Mouse (Mus musculus) frontal cortex, postnatal 25 days (tissue): ENCODE measurements around the gene Fntb.

Source experiments
- DNase-seq, 2 experiments: peaks; one replicate each; pipeline ENCODE4 v3.0.0; 2022; ENCODE audit warnings: low spot score in 2 of 2

The Fntb gene

DNA sequence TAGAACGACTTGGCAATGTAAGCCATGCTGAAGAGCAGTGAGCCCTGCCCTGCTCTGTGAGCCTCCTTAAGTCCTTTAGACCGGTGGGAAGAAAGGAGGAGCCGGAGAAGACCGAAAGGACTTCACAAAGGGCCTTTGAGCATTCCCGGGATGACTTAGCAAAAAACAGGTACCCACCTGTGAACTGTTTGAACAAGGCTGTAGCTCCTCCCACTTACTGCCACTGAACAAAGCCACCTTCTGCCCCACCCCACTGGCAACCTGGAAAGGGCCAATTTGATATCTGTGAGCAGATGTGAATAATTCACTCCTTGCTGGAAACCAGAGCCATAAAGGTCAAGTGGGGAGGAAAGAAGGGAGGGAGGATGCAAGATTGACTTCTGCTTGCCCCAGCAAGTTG is 30.0 kb downstream of the Fntb start, which contains the start of gene Gpx2:
TSS of gene Gpx2 (minus strand) at position 205 of the 400 bp plus-strand sequence.
- DNase-seq, result no peak

DNA sequence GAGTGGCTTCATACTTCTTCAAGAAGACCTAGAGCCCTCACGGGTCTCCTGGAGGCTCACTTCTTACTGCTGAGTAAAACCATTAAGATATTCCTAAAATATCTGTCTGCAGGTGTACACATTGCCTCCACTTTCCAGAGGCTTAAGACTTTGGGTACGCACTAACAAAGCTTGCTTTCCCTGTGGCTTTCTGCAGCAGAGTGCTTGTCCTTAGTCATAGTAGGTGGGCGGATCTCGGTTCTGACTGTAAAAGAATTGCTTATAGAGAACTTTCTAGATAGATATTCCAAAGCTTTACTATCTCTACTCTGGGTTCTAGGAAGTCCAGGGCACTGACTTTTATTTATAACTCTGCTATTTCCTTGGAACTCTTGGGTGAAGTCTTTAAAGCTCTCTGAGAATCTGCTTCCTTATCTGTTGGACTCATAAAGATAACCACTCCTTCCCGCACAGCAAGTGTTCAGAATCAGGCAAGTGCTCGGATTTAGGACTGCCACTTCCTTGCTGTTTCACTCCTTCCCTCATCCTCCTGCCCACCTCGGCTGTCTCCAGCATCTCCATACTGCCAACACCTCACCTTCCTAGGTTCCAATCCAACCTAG is 31.6 kb downstream of the Fntb start:
- DNase-seq, result no peak

DNA sequence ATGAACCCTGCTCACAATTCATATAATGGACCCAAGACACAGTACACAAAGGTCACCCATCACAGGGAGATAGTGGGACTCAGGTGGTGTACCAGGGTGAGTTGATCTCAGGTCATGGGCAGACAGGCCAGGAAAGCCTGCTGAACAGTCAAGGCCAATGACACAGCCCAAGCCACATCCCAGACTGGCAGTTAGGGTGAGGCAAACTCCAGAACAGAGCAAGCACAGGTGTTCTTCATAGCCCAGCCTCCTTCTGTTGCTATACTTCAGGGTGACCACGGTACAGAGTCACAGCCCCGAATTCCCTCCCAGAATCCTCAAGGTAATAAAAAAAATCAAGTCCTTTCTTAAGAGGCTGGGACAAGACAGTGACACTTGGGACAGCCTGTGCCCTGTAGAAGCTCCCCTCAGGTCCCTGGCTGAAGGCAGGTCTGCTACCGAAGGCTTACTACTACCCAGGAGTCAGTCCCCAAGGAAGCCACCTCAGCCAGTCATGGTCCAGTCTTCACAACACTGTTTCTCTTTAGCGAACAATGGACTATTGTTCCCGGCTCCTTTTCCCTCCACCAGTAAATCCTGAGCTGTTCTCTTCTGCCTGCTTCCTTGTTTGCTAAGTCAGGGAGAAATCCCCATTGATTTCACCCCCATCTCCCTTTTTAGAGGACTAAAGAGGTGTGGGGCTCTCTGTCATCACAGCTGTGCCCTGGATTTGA is 32.8 kb downstream of the Fntb start:
- DNase-seq, result no peak

DNA sequence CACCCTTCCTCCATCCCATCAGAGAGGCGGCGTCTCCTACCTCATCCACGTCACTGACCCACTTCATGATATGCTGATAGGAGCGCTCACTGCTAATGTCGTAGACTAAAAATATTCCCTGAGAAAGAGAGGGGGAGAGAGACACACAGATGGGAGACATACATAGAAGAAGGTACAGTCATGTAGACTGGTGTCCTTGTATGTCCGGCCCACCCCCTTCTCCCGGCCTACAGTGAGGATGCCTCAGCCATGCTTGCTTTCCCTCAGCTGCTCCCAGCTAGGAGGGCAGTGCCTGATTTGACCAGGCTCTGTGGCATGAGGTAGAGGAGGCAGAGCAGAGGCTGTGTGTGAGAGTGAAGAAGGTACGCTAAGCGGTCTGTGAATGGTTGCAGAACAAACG is 37.6 kb downstream of the Fntb start:
- DNase-seq, result no peak

DNA sequence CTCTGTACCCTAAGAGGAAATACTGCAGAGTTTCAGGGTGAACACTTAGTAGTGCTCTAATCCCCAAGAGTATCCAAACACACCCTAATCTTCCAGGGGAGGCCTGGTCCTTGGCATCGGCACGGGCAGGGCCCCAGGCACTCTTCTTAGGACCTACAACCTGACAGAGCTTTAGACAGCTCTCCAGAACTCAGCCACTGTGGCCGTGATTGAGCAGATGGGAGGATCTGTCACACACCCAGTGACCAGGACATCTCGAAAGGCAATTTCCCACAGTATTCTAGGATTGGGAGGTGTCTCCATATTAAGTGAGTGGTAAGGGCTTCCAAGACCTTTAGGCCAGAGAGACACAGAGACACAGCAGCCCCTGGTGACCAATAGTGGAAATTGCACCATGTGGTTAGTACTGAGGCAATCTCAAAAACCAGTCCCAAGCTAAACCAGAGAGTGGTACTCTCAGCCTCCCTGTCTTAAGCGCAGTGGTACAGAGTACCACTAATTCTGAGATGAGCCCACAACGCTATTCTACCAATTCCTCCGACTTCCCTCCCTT is 38.4 kb downstream of the Fntb start:
- no peak for DNase-seq

DNA sequence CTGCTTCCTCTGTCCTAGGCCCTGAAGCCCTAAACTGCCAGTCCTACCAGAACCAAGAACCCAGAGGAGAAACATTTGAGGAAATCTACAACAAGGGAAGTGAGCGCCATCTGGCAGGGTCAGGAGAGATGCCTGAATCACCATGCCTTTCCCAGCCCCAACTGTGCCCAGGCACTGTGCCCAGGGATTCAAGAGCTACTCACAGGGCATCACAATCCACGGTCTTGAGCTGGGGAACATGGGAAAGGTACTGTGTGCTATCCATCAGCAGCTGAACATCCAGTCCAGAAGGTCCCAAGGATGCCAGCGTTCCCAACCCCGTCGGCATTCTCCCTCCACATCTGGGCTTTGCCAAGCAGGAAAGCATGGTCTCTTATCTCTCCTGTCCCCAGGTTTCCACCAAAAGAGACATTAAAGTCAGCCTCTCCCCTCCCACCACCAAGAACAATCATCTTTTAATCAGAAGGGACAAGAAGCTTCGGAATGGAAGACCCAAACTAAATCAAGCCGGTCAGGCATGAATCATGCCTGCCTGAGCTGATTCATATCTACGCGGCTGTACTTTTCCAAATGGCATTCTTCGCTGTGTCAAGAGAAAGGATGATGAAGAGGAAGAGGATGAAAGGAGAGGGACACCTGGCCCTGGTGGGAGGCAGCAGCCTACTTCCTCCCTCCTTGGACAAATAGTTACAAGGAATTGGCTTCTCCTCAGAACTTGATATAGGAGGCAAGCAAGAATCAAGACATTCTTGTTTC is 39.8 kb downstream of the Fntb start:
- no peak for DNase-seq

DNA sequence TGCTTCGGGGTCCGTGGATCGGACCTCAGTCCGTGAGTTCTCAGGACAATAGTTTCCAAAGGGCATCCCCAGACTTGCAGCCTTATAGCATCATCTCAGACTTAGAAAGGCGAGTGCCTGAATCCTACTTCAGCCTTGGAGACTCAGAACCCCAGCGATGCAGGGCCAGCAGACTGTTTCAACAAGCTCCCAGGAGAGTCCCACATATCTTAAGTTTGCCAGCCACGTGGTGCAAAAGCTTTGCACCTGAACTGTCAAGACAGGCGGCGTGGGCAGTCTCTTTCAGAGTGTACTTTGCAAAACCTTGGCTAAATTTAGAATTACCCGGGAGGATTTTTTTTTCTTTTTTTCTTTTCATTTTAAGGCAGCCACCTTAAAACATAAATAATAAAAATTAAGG is 42.4 kb downstream of the Fntb start:
- DNase-seq, result no peak

DNA sequence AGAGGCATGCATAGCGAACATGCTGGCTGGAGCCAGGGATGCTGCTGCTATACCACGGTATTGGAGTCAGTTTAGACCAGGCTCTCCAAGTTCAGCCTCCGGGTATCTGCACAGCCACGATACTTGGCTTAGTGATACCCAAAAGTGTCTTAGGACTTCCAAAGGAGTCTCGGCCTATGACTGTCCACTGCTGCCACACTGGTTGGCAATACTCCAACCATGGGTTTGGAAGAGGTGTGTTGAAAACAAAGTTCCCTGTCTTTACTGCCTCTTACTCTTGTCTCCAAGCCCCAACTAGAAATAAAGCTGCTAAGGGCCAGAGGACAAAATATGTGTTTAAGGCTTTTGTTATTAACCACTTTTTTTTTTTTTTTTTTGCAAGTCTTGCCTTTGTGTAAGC is 45.1 kb downstream of the Fntb start:
- no peak for DNase-seq

DNA sequence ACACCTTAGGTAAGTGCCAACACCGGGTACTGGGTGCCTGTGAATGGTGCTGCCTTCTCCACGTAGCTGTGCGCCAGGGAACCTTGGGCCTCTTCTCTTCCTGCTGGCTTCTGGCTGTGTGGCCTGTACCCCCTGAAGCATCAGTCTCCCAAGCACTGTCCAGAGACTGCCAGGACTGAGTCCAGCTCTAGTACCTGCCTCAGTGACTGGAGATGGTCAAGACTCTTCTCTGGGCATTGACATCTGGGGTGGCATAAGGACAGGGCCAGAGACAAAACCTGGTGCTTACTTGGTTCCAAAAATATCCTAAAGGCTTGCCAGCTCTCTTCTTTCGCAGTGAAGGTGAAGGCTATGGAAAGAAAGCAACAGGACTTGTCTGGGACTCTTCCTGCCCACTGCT is 45.6 kb downstream of the Fntb start:
- DNase-seq, result no peak

DNA sequence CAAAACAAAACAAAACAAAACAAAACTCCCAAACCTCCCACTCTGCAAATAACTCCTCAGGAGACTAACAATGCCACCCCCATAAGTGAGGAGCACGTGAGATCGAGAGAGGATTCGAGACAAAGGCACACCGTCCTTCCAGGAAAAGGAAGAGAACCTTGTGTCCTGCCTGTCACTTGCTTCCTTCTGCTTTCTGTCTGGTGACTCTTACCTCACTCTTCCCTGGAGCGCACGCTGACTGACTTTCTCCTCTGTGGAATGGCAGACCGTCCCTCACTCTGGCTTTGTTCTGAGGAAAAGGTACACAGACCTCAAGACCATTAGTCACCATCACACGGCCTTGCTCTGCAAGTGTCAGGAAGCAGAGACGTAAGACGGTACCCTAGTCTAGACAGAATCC is 48.2 kb downstream of the Fntb start:
- DNase-seq, result no peak

DNA sequence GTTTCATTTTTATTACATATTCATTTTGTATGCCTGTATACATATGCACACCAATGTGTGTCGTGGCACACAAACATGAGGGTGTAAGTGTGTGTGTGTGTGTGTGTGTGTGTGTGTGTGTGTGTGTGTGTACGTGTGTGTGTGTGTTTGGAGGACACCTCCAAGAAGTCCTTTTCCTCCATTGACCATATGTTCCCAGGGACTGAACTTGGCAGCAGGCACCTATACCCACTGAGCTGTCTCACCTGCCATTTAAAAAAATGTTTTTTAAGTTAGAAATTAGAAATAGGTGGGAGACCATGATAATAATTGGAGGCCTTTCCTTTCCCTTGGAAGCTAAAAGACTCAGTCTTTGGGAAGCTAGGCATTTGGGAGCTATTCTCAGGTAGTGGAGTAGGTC is 48.7 kb downstream of the Fntb start:
- DNase-seq, result no peak

DNA sequence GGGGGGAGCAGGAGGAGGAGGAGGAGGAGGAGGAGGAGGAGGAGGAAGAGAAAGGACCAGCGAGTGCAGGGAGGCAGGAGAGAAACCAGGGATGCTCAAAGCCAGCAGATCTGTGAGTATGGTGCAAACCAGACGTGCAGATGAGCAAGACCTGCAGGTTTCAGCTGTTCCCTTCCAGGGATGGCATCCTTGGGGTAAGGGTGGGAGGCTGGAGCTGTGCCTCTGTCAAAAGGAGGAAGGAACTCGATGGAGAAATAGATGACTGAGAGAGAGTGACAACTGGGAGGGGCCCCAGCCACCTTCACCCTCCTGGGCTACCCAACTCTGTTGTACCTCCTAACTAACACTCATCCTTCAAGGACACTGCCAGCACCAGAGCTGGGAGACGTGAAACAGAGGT is 51.3 kb downstream of the Fntb start:
- no peak for DNase-seq

DNA sequence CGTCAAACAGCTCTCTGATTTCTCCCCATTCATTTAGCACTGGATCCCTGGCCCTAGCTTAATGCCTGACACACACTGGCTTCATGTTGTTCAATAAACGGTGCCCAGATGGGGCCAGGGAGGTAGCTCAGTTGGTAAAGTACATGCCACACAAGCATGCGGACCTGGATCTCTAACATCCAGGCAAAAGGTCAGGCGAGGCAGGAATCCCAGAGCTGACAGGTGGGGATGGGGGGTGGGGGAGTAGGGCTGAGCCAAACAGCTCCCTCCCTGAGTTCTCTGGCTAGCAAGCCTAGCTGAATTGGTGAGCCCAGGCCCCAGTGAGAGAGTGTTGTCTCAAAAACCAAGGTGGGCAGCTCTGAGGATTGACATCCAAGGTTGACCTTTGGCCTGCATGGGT is 51.8 kb downstream of the Fntb start:
- no peak for DNase-seq

DNA sequence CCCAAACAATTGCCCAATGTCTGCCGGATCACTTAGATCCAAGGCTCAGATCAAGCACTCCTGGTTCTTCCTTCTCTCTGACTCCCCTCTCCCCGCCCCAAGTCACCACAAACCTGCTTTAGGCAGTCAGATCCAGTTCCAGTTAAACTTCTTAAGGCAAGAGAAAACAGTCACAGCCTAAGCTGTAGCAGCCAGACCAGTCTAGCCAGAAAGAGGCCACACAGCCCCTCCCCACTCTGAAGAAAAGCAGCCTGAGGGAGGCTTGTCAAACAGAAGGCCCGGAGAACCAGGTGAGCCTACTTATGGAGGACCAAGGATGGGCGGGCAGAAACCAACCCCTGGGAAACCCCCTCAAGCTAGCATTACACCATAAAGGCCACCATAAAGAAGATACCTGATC is 52.7 kb downstream of the Fntb start:
- no peak for DNase-seq

DNA sequence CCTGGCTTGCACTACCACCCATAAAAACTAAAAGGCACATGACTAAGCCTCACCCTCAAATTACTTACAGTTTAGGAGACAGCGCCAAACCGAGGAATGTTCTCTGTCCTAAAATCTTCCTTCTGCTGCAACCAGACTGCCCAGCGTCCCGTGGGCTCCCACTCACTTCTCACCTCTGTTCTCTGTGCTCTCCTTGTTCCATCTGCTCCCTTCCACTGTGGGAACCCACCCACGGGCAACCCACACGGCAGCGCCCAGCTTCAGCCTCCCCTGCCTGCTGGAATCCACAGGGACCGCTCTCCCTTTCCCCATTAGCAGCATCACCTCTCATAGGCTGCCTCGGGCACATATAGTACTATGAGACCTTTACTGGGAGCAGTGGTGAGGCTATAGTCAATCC is 53.5 kb downstream of the Fntb start:
- DNase-seq, result peak in 1 of 2 experiments; percentile 60

DNA sequence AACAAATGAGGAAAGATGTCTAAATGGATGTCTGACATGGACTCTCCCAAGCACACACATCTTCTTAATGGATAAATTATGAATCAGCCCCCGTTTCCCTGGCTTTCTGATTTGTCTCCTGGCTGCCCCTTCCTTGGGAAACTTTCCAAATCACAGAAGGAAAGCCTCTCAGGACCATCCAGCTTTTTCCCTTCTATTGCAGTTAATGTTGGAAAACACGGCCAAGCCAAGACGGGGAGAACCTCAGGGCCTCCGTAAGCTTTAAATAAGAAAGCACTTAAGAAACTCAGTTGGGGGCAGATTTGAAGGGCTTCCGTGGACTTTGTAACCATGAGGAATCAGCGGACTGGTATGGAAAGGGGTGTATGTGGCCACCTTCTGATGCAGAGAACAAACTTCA is 54.4 kb downstream of the Fntb start:
- no peak for DNase-seq

DNA sequence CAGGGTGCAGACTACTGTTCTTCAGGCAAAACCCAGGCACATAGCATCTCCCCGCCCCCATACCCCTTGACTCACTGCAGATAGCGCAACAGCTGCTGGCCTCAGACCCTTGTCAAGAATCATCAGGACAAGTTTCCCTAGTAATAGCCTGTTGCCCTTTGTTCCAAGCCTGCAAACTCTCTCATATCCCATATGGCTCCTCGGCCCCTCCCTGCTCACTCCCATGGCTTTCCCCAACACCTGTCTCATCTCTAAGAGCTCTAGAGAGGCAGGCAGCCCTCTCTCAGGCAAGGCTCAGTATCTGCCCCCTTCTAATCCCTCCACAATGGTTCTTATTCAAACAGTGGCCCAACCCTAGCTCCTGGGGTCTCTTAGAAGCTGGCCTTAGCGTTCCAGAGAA is 55.2 kb downstream of the Fntb start:
- no peak for DNase-seq

DNA sequence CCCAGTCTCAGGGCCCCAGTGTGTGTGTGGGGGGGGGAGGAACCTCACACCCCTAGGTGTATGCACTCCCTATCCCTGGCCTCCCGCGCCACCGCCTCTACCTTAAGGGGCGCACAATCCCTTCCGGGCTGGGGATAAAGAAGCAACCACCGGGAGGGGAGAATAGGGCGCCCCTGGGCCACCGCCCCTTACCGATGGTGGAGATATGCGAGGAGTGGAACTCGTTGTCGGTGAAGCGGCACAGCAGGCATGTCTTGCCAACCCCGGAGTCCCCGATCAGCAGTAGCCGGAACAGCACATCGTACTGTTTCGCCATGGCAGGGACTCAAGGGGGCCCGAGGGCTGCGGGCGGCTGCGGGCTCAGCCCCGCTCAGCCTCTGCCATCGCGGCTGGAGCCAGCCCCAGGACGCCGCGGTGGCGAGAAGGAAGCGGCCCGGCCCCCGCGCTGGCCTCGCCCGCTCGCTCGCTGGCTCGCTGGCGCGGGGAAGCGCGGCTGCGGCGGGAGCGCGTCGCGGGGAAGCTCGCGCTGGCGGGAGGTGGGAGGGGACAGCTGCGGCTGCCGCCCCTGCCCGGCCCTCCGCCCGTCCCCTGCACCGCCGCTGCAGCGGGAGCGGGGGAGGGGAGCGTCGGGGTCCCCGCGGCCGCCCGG is 56.7 kb downstream of the Fntb start:
- no peak for DNase-seq

DNA sequence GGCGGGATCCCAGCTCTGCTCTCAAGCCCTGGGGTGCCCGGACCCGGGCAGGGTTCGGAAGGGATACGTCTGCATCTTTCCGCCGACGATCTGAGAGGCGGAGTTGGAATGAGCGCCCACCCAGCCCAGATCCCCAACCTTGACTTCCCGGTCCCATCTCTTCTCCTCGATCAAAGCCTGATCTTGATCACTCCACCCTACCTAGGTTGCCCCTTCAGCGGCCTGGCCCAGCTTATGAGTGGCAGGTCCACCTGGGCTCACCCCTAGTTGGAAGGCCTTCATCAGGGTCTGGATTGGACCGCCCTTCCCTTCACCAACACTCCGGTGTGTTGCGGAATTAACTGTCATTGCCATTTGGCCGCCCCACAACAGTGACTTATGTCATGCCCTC is 57.3 kb downstream of the Fntb start, which contains the start of gene Rab15:
TSS of gene Rab15 (minus strand) at position 258 of the 391 bp plus-strand sequence.
- DNase-seq, result no peak

DNA sequence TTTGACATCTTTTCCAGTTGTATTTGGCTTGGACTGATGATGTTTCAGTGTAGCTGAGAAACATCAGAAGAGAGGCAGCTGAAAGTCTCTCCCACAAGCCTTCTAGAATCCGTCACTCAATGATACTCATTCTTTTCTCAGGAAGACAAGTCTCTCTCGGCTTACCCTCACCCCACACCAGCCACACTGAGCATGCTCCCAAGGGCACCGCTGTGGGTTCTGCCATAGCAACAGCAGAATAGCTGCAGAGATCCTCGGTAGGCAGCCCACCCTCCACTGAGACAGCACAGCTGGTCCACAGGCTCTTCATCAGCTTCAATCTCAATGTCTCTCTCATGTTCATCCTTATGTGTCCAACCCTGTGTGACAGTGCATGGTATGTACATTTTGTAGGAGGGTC is 59.9 kb downstream of the Fntb start:
- no peak for DNase-seq

DNA sequence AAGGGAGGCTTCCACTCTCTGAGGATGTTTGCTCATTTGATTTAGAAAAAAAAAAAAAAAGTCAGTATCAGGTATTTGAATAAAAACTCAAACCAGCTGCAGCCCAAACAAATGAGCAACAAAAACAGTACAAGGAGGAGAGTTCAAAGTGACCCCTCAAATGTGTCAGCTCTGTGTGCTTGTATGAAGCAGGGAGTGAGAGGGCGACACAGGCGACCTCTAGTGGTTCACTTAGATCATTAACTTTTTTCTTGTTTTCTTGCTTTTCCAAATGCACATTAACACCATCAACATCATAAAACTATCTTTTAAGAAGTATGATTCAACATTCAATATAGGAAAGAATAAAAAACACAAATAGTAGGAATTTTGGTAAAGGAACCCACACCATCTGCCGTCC is 67.3 kb downstream of the Fntb start:
- DNase-seq, result no peak
